Mouse (Mus musculus) forebrain, postnatal 0 days (tissue): ENCODE data around the gene Ddx17. TPM values are rescaled to one million over a fixed set of nuclear protein-coding genes. Genes with fewer than 3 reads are reported as not detected.

Source experiments
- ATAC-seq: fragments of 200-750 bp; cut with Nextera tagmentation; 2 replicates; pipeline ENCODE4 v1.8.0; 2017; ENCODE audit warnings: mild to moderate bottlenecking, moderate library complexity
- DNase-seq: peaks from one replicate; pipeline ENCODE4 v3.0.0-alpha.2; 2015
- H3K27ac ChIP-seq: fragments of 300-500 bp; sonication (generic); 2 replicates; pipeline ENCODE4 v1.5.1; 2014; ENCODE audit warnings: low read depth, mild to moderate bottlenecking, antibody characterized with exemption, low read length, moderate library complexity, mixed read lengths
- H3K27me3 ChIP-seq: fragments of 300-500 bp; sonication (generic); 2 replicates; pipeline ENCODE4 v1.6.1; 2014; ENCODE audit warnings: mild to moderate bottlenecking, low read length, mixed read lengths; ENCODE audit not compliant: insufficient read depth
- H3K36me3 ChIP-seq: fragments of 300-500 bp; sonication (generic); 2 replicates; pipeline ENCODE4 v1.6.1; 2014; ENCODE audit warnings: mild to moderate bottlenecking, moderate library complexity; ENCODE audit not compliant: insufficient read depth
- H3K4me1 ChIP-seq: fragments of 300-500 bp; sonication (generic); 2 replicates; pipeline ENCODE4 v1.6.1; 2014; ENCODE audit warnings: antibody characterized with exemption; ENCODE audit not compliant: insufficient read depth
- H3K4me2 ChIP-seq: fragments of 300-500 bp; sonication (generic); 2 replicates; pipeline ENCODE4 v1.6.1; 2014; ENCODE audit warnings: low read depth, mild to moderate bottlenecking, moderate library complexity
- H3K4me3 ChIP-seq: fragments of 300-500 bp; sonication (generic); 2 replicates; pipeline ENCODE4 v1.5.1; 2014; ENCODE audit warnings: low read depth, low read length, mixed read lengths
- H3K9ac ChIP-seq: fragments of 300-500 bp; sonication (generic); 2 replicates; pipeline ENCODE4 v1.6.1; 2014; ENCODE audit warnings: mild to moderate bottlenecking
- H3K9me3 ChIP-seq: fragments of 300-500 bp; sonication (generic); 2 replicates; pipeline ENCODE4 v1.6.1; 2016; ENCODE audit warnings: low read length
- CTCF ChIP-seq: sonication (generic); IDR thresholded peaks from 2 replicates; pipeline ENCODE4 v1.5.1; 2016; ENCODE audit warnings: antibody characterized with exemption, control low read depth, low read depth
- WGBS: fragments of 180-500 bp; shearing (Covaris S2); extraction: QIAGEN DNeasy Blood & Tissue Kit; methylation state at CpG from one replicate; pipeline ENCODE4 v1.1.7; 2014; 5-methylcytosine and 5-hydroxymethylcytosine counted together
- microRNA-seq, 2 experiments: library from miRNA; unstranded; fragments of <30 nt; microRNA quantifications; one replicate each; pipeline ENCODE4; 2016
- polyA plus RNA-seq: library from polyadenylated mRNA; unstranded; fragments of >200 nt; fragmentation: Nextera tagmentation; extraction: Ambion mirVana; gene quantifications from 2 replicates; pipeline ENCODE4 v1.2.1, GENCODE M21; 2015
- total RNA-seq: library from RNA; depleted of rRNA; stranded (reverse); fragments of >200 nt; gene quantifications from 2 replicates; pipeline ENCODE4 v1.2.3, GENCODE M21; 2014; rRNA removed

Ddx17 gene
- total and polyA plus RNA-seq, 2 experiments from 2014 or later: 26.5 to 392 TPM

DNA sequence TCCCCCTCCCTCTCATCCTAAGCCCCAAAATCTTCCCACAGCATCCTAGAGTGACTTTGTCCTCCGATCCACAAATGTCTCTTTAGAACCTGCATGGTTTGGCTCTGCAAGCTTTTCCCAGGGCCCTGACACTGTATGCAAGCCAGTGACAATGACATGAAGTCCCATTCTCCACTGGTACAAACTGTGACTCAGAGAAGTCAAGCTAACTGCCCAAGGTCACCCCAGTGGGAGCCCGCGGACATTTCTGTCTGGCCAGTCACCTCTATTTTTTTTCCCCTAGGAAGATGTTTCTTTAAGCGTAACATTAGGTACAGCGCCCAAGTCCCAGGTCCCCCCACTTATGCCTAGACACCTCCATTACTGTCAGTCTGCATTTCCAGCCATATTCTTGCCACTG is 43.1 kb downstream of the Ddx17 start:
- Histone ChIP-seq H3K9ac (no peak overlapping the region), H3K4me3 (no peak overlapping the region), H3K4me1 (0 out of 2 replicates have a peak, but pooled peaks cover 9% of the 10 kb centered on the region), H3K4me2 (peak overlapping the region; percentile 99), H3K9me3 (no peaks in the 10 kb centered on the region), H3K36me3 (no peaks in the 10 kb centered on the region), H3K27me3 (peaks cover 13% of the 10 kb centered on the region), H3K27ac (no peak overlapping the region)
- TF ChIP-seq CTCF: no peak
- no peak for ATAC-seq
- WGBS: 65% methylated on average over 5 of the region's 5 CpGs
- DNase-seq: no peak

DNA sequence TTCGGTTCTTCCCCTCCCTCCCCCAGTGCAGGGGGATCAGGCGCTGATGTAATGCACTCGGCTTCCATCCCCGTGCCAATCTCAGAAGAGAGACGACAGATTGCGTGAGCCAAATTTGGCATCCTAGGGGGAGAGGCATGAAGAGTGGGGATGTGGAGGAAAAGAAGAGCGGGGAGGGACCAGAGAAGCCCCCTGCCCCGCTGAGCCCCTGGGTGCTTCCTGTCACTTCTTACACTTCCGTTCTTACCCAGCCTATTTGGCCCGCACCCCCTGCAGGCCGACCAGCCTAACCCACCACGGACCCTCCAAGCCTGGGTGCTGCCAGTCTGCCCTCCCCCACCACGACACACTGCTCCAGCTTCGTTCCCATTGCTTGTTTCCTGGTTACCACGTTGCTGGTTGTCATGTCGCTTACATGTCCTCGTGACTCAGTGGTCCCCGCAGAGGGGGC is 43.6 kb downstream of the Ddx17 start:
- DNase-seq: peak; percentile 81
- no peaks in the 10 kb centered on the region for H3K9me3 ChIP-seq
- ATAC-seq: peak; percentile 79
- TF ChIP-seq CTCF: no peak
- H3K27ac ChIP-seq: peak overlapping the region; percentile 67
- 0 out of 2 replicates have a peak, but pooled peaks cover 9% of the 10 kb centered on the region for H3K4me1 ChIP-seq
- 12% methylated on average over 18 of the region's 18 CpGs for WGBS
- H3K4me2 ChIP-seq: peak overlapping the region; percentile 99
- peaks cover 10% of the 10 kb centered on the region for H3K27me3 ChIP-seq
- no peaks in the 10 kb centered on the region for H3K36me3 ChIP-seq
- peak overlapping the region; percentile 14; the same call in 1 of the 2 replicates for H3K4me3 ChIP-seq
- no peak overlapping the region for H3K9ac ChIP-seq

DNA sequence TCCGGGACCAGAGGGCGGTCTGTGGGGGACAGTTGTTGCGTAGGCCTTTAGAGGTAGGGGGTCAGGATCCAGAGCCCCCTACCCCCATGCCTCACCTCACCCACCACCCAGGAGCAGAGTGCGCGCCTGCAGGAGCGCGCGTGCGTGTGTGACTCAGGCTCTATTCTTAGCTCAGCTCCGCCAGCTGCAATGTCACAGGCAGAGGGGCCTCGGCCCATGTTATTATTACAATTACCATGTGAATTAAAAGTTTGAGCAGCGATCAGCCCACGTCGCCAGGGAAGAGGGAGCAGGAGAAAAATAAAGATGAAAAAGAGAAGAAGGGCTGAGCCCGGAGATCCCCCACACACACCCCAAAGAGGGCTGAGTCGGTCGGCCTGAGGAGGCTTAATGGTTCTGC is 46.4 kb downstream of the Ddx17 start:
- DNase-seq (no peak), ATAC-seq (peak; percentile 47; the same call in 1 of the 2 replicates)
- no peak overlapping the region for H3K9ac ChIP-seq
- H3K9me3 ChIP-seq: no peaks in the 10 kb centered on the region
- no peak overlapping the region for H3K27ac ChIP-seq
- H3K36me3 ChIP-seq: no peaks in the 10 kb centered on the region
- no peak overlapping the region for H3K4me3 ChIP-seq
- WGBS: 60% methylated on average over 17 of the region's 17 CpGs
- no peak for TF ChIP-seq CTCF
- no peaks in the 10 kb centered on the region; the same call in 1 of the 2 replicates for H3K27me3 ChIP-seq
- no peak overlapping the region for H3K4me2 ChIP-seq
- H3K4me1 ChIP-seq: 0 out of 2 replicates have a peak, but pooled peaks cover 3% of the 10 kb centered on the region

DNA sequence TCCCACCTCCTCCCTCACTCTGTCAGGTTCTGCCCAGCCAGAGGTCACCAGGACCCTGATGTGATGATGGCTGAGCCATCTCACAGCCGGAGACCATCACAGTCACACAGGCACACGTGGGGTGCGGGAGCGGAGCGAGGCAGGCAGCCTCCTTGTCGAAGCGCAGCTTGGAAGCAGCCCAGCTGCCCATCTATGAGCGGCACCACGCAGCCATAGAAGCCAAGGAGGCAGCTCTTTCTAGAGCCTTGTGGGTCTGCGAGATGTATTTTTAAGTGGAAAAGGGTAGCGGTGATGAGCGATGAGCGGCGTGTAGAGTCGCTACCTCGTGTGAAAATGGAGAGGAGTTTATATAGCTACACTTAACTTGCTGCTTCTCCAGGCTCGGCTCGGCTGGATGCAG is 53.0 kb downstream of the Ddx17 start:
- peak overlapping the region; percentile 11; the same call in 1 of the 2 replicates for H3K9ac ChIP-seq
- peak; percentile 36 for ATAC-seq
- H3K4me1 ChIP-seq: no peaks in the 10 kb centered on the region
- no peak overlapping the region for H3K4me3 ChIP-seq
- no peak for DNase-seq
- no peak overlapping the region for H3K27ac ChIP-seq
- no peak for TF ChIP-seq CTCF
- 45% methylated on average over 18 of the region's 18 CpGs for WGBS
- H3K9me3 ChIP-seq: no peaks in the 10 kb centered on the region
- peak overlapping the region; percentile 31 for H3K4me2 ChIP-seq
- no peaks in the 10 kb centered on the region for H3K36me3 ChIP-seq
- no peaks in the 10 kb centered on the region for H3K27me3 ChIP-seq

DNA sequence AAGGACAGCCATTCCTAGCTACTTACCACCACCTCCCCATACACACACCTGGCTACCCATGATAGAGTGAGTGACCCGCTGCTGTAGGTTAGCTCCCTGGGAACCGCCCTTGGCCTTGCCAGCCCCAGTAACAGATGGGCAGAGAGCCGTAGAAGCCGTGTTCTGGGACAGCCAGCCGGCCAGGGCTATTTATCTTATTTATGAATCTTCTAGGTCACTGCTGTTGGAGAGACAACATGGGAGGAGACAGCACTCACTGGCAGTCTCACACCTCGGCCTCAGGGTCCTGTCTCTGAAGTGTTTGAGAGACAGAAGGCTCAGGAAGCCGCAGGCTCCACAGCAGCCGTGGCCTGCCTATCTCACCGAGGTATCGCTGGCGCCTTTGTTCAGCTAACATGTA is 57.1 kb downstream of the Ddx17 start:
- H3K27me3 ChIP-seq: no peaks in the 10 kb centered on the region
- no peak overlapping the region for H3K9ac ChIP-seq
- WGBS: 72% methylated on average over 11 of the region's 11 CpGs
- no peak for DNase-seq
- H3K36me3 ChIP-seq: no peaks in the 10 kb centered on the region
- ATAC-seq: no peak; the same call in 1 of the 2 replicates
- no peak overlapping the region for H3K4me3 ChIP-seq
- H3K9me3 ChIP-seq: no peaks in the 10 kb centered on the region
- no peak overlapping the region for H3K4me2 ChIP-seq
- H3K4me1 ChIP-seq: no peaks in the 10 kb centered on the region
- no peak overlapping the region for H3K27ac ChIP-seq
- TF ChIP-seq CTCF: no peak

DNA sequence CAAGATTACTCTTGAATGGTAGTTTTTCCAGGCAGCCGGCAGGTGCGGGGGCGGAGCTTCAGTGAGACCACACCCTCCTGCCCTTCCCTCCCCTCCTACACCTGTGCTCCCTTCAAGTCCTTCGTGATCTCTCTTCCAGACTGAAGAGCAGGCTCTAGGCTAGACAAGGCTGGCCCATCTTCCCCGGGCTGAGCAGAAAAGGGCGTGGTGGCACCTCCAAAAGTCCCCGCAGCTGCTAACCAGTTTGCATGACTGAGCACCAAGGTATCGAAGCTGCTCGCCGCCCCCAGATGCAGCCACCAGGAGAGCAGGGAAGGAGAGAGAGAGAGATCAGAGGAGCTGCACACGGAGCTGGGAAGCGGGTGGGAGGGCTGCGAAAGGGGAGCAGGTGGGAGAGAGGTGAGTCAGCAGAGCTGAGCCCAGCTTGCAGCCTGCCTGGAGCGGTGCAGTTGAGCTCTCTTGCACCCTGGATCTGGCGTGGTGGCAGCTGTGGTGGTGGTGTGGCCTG is 65.3 kb downstream of the Ddx17 start:
- Histone ChIP-seq H3K27ac (no peak overlapping the region), H3K36me3 (no peaks in the 10 kb centered on the region), H3K9ac (no peak overlapping the region), H3K4me3 (no peak overlapping the region), H3K4me2 (no peak overlapping the region), H3K9me3 (no peaks in the 10 kb centered on the region), H3K4me1 (no peaks in the 10 kb centered on the region), H3K27me3 (no peaks in the 10 kb centered on the region)
- no peak for TF ChIP-seq CTCF
- 15% methylated on average over 15 of the region's 15 CpGs for WGBS
- ATAC-seq (peak; percentile 63; the same call in 1 of the 2 replicates), DNase-seq (no peak)

Small RNA genes lying within 50 kb of the gene (microRNA-seq; reads per million reads assigned to microRNA genes)
- gene Gm27903: 0 reads per million in 2 experiments

Other genes starting within 250 kb of the Ddx17 start
- 19.5 and 31.1 TPM in 2 replicates for gene Pla2g6, start 218.4 kb downstream of the Ddx17 start, total RNA-seq
- gene Pla2g6, start 218.4 kb downstream of the Ddx17 start, polyA plus RNA-seq: 10.7 and 15.2 TPM in 2 replicates
- 2.5 and 3.0 TPM in 2 replicates for gene Maff, start 200.1 kb downstream of the Ddx17 start, total RNA-seq
- 0.74 and 1.1 TPM in 2 replicates for gene Maff, start 200.1 kb downstream of the Ddx17 start, polyA plus RNA-seq
- gene Tmem184b, start 143.2 kb downstream of the Ddx17 start, total RNA-seq: 32.0 and 41.9 TPM in 2 replicates
- gene Tmem184b, start 143.2 kb downstream of the Ddx17 start, polyA plus RNA-seq: 22.9 and 30.3 TPM in 2 replicates
- 398 and 490 TPM in 2 replicates for gene Csnk1e, start 91.2 kb downstream of the Ddx17 start, total RNA-seq
- 160 and 248 TPM in 2 replicates for gene Csnk1e, start 91.2 kb downstream of the Ddx17 start, polyA plus RNA-seq
- 17.3 and 17.8 TPM in 2 replicates for gene Kcnj4, start 41.5 kb downstream of the Ddx17 start, total RNA-seq
- gene Kcnj4, start 41.5 kb downstream of the Ddx17 start, polyA plus RNA-seq: 0.99 and 1.1 TPM in 2 replicates
- gene Kdelr3, start 30.3 kb downstream of the Ddx17 start, total RNA-seq: 3.1 and 5.6 TPM in 2 replicates
- gene Kdelr3, start 30.3 kb downstream of the Ddx17 start, polyA plus RNA-seq: 5.3 and 6.8 TPM in 2 replicates
- 1.8 and 3.2 TPM in 2 replicates for gene Dmc1, start 58.4 kb upstream of the Ddx17 start, total RNA-seq
- gene Dmc1, start 58.4 kb upstream of the Ddx17 start, polyA plus RNA-seq: 0.44 and 0.49 TPM in 2 replicates
- gene Fam227a, start 112.2 kb upstream of the Ddx17 start, total RNA-seq: 17.1 and 25.7 TPM in 2 replicates
- gene Fam227a, start 112.2 kb upstream of the Ddx17 start, polyA plus RNA-seq: 1.0 and 1.9 TPM in 2 replicates
- 70.3 and 107 TPM in 2 replicates for gene Cby1, start 112.5 kb upstream of the Ddx17 start, total RNA-seq
- gene Cby1, start 112.5 kb upstream of the Ddx17 start, polyA plus RNA-seq: 117 and 119 TPM in 2 replicates
- 132 and 167 TPM in 2 replicates for gene Tomm22, start 124.1 kb upstream of the Ddx17 start, total RNA-seq
- gene Tomm22, start 124.1 kb upstream of the Ddx17 start, polyA plus RNA-seq: 248 and 266 TPM in 2 replicates
- gene Josd1, start 141.2 kb upstream of the Ddx17 start, total RNA-seq: 49.2 and 54.1 TPM in 2 replicates
- 18.6 and 20.2 TPM in 2 replicates for gene Josd1, start 141.2 kb upstream of the Ddx17 start, polyA plus RNA-seq
- gene Gtpbp1, start 144.1 kb upstream of the Ddx17 start, total RNA-seq: 74.2 and 78.1 TPM in 2 replicates
- gene Gtpbp1, start 144.1 kb upstream of the Ddx17 start, polyA plus RNA-seq: 43.4 and 47.6 TPM in 2 replicates
- gene Sun2, start 195.8 kb upstream of the Ddx17 start, total RNA-seq: 43.0 and 56.4 TPM in 2 replicates
- gene Sun2, start 195.8 kb upstream of the Ddx17 start, polyA plus RNA-seq: 2.3 and 3.7 TPM in 2 replicates
- 58.3 and 59.2 TPM in 2 replicates for gene Dnal4, start 231.1 kb upstream of the Ddx17 start, total RNA-seq
- 81.5 and 94.5 TPM in 2 replicates for gene Dnal4, start 231.1 kb upstream of the Ddx17 start, polyA plus RNA-seq